Mouse (Mus musculus) skeletal muscle tissue, postnatal 0 days (tissue): ENCODE measurements around the gene Hsd11b1. TPM values are rescaled to one million over a fixed set of nuclear protein-coding genes. Genes with fewer than 3 reads are reported as not detected.

Experiments
- polyA plus RNA-seq: library from polyadenylated mRNA; unstranded; fragments of >200 nt; fragmentation: Nextera tagmentation; extraction: Ambion mirVana; gene quantifications from 2 replicates; pipeline ENCODE4 v1.2.1, GENCODE M21; 2015

Hsd11b1 gene
- 5.8 and 12.4 TPM in 2 replicates for polyA plus RNA-seq

GRCm38 (mm10) chr1:193263955-193264598 lies at the start of gene Hsd11b1:
Hsd11b1 (minus strand) TSS chr1:193264075.

GRCm38 (mm10) chr1:193272916-193273601 lies 9.2 kb upstream of the Hsd11b1 start, which contains the start of gene G0s2:
G0s2 (minus strand) TSS chr1:193273217.

GRCm38 (mm10) chr1:193207503-193207902 lies 56.4 kb downstream of the Hsd11b1 start, which contains the start of gene Lamb3:
Lamb3 (plus strand) TSS chr1:193207699.

DNA sequence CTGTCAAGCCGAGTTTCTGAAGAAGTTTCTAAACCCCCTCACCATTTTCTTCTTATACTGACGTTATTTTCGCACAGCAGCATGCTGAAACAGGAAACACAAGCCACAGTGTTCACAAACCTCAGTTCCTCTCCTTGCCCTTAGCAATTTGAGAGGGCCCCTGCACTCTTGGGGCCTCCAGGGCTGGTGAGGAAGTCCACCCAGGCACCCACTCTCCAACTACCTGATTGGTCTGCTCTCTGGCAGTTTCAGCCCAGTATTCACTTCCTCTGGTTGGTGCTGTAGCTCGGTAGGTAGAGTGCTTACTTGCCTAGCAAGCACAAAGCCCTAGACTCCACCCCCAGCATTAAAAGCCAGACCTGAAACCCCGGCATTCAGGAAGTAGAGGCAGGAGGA lies 62.5 kb downstream of the Hsd11b1 start, which contains the start of gene Traf3ip3:
TSS of gene Traf3ip3 (minus strand) at position 321 of the 396 bp plus-strand sequence.

Other genes with a start within 250 kb of the Hsd11b1 start
- 0.23 and 0.24 TPM in 2 replicates for gene Syt14, start 228.3 kb downstream of the Hsd11b1 start, polyA plus RNA-seq
- gene Diexf, start 133.8 kb downstream of the Hsd11b1 start, polyA plus RNA-seq, result 2.4 and 3.1 TPM in 2 replicates
- 4.1 and 4.9 TPM in 2 replicates for gene Irf6, start 111.0 kb downstream of the Hsd11b1 start, polyA plus RNA-seq
- 12.3 and 13.9 TPM in 2 replicates for gene A130010J15Rik, start 96.0 kb downstream of the Hsd11b1 start, polyA plus RNA-seq
- 107 and 114 TPM in 2 replicates for gene Traf3ip3, start 62.4 kb downstream of the Hsd11b1 start, polyA plus RNA-seq
- 1.7 and 1.9 TPM in 2 replicates for gene Lamb3, start 56.4 kb downstream of the Hsd11b1 start, polyA plus RNA-seq
- 87.2 and 211 TPM in 2 replicates for gene G0s2, start 9.1 kb upstream of the Hsd11b1 start, polyA plus RNA-seq
- 0.77 and 1.1 TPM in 2 replicates for gene Camk1g, start 106.2 kb upstream of the Hsd11b1 start, polyA plus RNA-seq